Mouse (Mus musculus): ENCODE measurements at regions not wholly inside any gene's neighbourhood (a gene's known extent, or its start where the extent isn't known, plus 50 kb on each side); places are given as distances from the start of the nearest gene placed in this dataset.
A peak's percentile ranks its signal among the peaks of the same experiment; 100 is the strongest.
"Not testable (repeated sequence)": the region's sequence is repeated elsewhere in the genome, so short reads cannot be mapped to it uniquely, and the experiment has no call there.

DNA sequence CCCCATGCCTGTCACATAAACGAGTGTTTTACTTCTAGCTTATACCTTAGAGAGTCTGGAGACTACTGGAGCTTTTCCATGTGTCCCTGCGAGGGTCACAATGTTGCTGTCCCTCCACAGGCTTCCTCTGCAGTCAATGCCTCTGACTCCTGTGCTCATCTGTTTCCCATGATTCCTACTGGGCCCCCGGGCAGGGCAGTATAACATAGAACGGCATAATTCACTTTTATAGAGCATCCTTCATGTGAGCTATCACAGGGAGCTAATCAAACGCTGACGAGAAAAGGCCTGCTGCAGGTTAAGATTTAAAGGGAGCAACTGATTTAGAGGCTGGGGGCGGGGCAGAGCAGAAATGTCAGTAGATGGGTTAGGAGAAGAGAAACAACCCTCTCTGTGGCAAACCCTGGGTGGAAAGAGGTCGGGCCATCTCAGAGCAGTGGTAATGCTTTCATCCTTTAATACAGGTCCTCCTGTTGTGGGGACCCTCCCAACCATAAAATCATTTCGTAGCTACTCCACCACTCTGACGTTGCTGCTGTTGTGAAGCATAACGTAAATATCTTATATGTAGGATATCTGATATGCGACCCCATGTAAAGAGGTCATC is 168.5 kb upstream of the Cdkn3 start:
- no peak overlapping the region for H3K27ac ChIP-seq
- 24% methylated on average over 12 of the region's 12 CpGs for WGBS
- peaks cover 19% of the 10 kb centered on the region for H3K4me1 ChIP-seq (replicated peaks)

DNA sequence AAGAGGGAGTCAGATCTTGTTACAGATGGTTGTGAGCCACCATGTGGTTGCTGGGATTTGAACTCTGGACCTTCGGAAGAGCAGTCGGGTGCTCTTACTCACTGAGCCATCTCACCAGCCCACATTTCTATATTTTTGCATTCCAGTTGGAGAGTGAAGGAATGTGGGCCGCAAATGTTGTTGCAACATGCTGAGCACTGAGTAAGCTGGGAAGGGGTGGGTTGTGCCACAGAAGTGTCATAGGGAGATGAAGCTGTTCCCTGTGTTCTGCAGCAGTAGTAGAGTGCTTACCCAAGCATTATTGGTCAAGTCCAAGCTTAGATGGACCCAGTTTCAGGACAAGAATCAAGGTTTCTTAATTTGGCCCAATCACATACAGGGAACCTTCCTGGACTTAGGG is 169.1 kb upstream of the Cdkn3 start:
- ATAC-seq (ENCODE audit: insufficient number of reproducible peaks, insufficient read depth, low FRiP score, low TSS enrichment, low read depth), result no peak
- Histone ChIP-seq H3K4me2 (no peak overlapping the region), H3K27me3 (peaks cover 13% of the 10 kb centered on the region; the same call in 1 of the 2 replicates), H3K27ac (no peak overlapping the region), H3K9me3 (no peaks in the 10 kb centered on the region), H3K9ac (replicated peaks) (no peak overlapping the region), H3K4me1 (replicated peaks) (peaks cover 23% of the 10 kb centered on the region), H3K4me3 (replicated peaks) (no peak overlapping the region), H3K36me3 (no peaks in the 10 kb centered on the region)
- 89% methylated on average over 3 of the region's 3 CpGs for WGBS

More for the DNA sequence above, 168.5 kb upstream of the Cdkn3 start:
- no peak for ATAC-seq (ENCODE audit: insufficient number of reproducible peaks, insufficient read depth, low FRiP score, low TSS enrichment, low read depth)
- Histone ChIP-seq H3K4me2 (no peak overlapping the region), H3K36me3 (no peaks in the 10 kb centered on the region), H3K9me3 (no peaks in the 10 kb centered on the region), H3K27me3 (peaks cover 13% of the 10 kb centered on the region; the same call in 1 of the 2 replicates), H3K4me3 (replicated peaks) (no peak overlapping the region), H3K9ac (replicated peaks) (no peak overlapping the region)

DNA sequence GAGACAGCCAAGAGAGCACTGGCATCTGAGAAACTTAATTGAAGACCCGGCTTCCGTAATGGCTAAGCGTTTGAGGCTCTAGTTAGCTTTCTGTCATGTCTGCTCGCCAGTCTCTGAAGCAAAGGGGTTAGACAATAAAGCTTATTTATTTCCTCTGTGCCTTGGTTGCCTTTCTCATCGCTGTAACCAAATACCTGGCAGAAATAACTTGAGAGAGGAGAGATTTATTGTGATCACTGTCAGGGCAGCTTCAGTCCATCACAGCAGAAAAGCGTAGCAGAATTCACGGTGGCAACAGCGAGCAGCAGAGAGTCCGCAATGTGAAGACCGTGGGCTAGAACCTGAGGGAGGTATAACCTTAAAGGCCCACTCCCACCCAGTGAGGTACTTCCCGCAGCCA is 174.2 kb upstream of the Cdkn3 start:
- no peaks in the 10 kb centered on the region for H3K9me3 ChIP-seq

DNA sequence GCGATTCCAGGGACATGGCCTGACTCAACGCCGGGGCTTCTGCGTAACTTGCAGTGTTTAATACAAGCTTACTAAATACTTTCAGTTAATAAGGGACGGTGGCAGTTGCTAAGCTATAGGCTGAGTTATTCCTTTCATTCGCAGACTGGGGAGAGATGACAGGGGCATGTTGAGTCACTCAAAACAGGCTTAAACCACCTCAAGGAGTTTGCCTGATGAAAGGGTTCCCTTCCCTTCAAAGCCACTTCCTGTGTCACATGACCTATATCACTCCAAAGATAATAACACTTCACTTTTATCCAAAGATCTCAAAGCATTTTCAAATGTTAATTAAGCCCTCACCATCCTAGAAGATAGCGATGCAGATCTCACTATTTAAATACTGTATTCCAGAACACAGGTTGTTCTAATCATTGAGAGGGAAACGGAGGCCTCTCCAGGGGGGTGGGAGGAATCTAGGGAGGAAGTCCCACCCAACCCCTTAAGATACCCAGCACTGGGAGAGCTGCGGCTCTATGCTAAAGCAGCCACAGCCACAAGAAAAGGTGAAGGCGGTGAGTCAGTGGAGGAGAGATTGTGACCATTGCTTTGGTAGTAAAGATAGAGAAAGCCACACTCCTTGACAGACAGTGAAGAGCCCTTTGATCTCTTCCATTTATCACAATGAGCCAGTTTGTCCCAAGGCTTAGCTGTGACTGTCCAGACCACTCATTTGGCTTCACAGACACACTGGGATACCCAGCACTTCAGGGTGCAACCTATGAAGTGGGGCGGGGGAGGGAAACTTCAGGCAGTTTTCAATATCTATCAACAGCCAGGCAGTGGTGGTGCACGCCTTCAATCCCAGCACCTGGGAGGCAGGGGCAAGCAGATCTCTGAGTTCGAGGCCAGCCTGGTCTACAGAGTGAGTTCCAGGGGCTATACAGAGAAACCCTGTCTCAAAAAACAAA is 182.0 kb upstream of the Cdkn3 start:
- no peaks in the 10 kb centered on the region for H3K36me3 ChIP-seq
- no peak overlapping the region for H3K4me2 ChIP-seq
- no peaks in the 10 kb centered on the region for H3K9me3 ChIP-seq
- peaks cover 7% of the 10 kb centered on the region; the same call in 1 of the 2 replicates for H3K27me3 ChIP-seq
- no peak overlapping the region for H3K9ac ChIP-seq (replicated peaks)
- no peak overlapping the region for H3K4me3 ChIP-seq (replicated peaks)
- no peak overlapping the region for H3K27ac ChIP-seq
- no peak for ATAC-seq (ENCODE audit: insufficient number of reproducible peaks, insufficient read depth, low FRiP score, low TSS enrichment, low read depth)
- peaks cover 19% of the 10 kb centered on the region for H3K4me1 ChIP-seq (replicated peaks)
- 46% methylated on average over 13 of the region's 13 CpGs for WGBS

More for the DNA sequence above, 174.2 kb upstream of the Cdkn3 start:
- H3K36me3 ChIP-seq, result no peaks in the 10 kb centered on the region
- peaks cover 8% of the 10 kb centered on the region; the same call in 1 of the 2 replicates for H3K27me3 ChIP-seq
- 38% methylated on average over 11 of the region's 11 CpGs for WGBS
- no peak overlapping the region for H3K9ac ChIP-seq (replicated peaks)
- H3K27ac ChIP-seq, result no peak overlapping the region
- no peak overlapping the region for H3K4me3 ChIP-seq (replicated peaks)
- no peak for ATAC-seq (ENCODE audit: insufficient number of reproducible peaks, insufficient read depth, low FRiP score, low TSS enrichment, low read depth)
- peaks cover 15% of the 10 kb centered on the region for H3K4me1 ChIP-seq (replicated peaks)
- no peak overlapping the region for H3K4me2 ChIP-seq

DNA sequence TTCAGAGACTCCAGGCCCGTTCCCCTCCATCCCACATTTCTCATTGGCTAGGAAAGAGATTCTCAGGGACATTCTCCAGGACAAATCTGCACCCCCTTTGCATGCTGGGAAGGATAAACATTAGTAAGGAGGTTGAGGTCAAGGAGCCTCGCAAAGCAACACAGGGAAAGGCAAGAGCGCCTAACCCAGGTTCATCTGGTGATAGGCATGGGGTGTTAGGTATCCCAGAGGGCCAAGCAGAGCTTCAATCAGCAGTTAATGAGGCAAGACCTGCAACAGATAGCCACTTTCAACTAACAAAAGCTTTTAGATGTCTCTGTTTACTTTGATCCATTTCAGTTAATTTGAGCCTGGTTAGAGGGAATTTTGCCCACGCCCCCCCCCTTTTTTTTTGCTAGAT is 184.5 kb upstream of the Cdkn3 start:
- Histone ChIP-seq H3K27ac (no peak overlapping the region; the same call in 1 of the 2 replicates), H3K9ac (replicated peaks) (no peak overlapping the region), H3K4me2 (0 out of 2 replicates have a peak overlapping the region, but pooled peaks have one; percentile 2), H3K4me1 (replicated peaks) (peaks cover 19% of the 10 kb centered on the region), H3K36me3 (no peaks in the 10 kb centered on the region), H3K4me3 (replicated peaks) (no peak overlapping the region), H3K9me3 (no peaks in the 10 kb centered on the region), H3K27me3 (peaks cover 6% of the 10 kb centered on the region; the same call in 1 of the 2 replicates)
- 31% methylated on average over 4 of the region's 4 CpGs for WGBS
- ATAC-seq (ENCODE audit: insufficient number of reproducible peaks, insufficient read depth, low FRiP score, low TSS enrichment, low read depth), result no peak

DNA sequence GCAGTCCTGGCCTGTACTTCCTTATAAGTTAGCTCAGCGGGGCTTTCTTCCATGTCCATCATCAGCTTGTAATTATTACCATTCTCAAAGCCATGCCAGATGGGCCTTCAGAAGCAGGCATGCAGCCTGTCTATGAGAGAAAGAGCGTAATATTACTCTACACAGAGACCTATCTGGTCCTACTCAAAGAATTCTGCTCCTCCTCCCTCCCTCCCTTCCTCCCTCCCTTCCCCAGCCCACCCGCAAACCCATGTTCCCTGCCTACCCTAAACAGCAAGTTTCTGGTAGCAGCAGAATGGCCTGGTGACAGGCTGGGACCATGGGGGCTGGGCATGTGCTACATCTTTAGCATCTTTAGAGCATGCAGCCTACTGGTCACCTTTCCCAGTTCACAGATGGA is 184.9 kb upstream of the Cdkn3 start:
- Histone ChIP-seq H3K27me3 (peaks cover 6% of the 10 kb centered on the region; the same call in 1 of the 2 replicates), H3K9me3 (no peaks in the 10 kb centered on the region), H3K4me1 (replicated peaks) (peaks cover 19% of the 10 kb centered on the region), H3K4me2 (0 out of 2 replicates have a peak overlapping the region, but pooled peaks have one; percentile 2), H3K9ac (replicated peaks) (no peak overlapping the region), H3K36me3 (no peaks in the 10 kb centered on the region), H3K27ac (no peak overlapping the region; the same call in 1 of the 2 replicates), H3K4me3 (replicated peaks) (no peak overlapping the region)
- ATAC-seq (ENCODE audit: insufficient number of reproducible peaks, insufficient read depth, low FRiP score, low TSS enrichment, low read depth), result no peak
- 15% methylated on average over 3 of the region's 3 CpGs for WGBS

DNA sequence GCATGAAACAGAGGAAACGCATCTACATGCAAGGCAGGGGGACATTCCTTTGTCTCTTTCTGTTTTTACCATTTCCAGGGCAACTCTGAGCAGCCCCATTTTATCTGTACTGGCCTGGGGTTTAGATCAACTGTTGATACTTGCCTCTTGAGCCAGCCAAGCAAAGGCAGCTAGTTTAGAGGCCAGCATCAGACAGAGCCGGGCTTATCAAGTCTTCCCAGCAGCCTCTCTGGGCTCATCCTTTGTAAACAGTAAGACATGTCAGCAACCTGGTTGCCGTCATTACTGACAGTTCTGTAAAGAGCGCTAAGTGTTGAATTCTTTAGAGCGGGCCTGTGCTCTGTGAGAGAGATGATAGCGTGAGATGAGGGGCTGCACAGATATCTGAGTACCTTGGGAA is 182.9 kb upstream of the Bmp4 start:
- Histone ChIP-seq H3K27me3 (peaks cover 10% of the 10 kb centered on the region), H3K9ac (replicated peaks) (no peak overlapping the region), H3K36me3 (no peaks in the 10 kb centered on the region), H3K4me3 (replicated peaks) (no peak overlapping the region), H3K4me2 (no peak overlapping the region), H3K4me1 (replicated peaks) (peaks cover 29% of the 10 kb centered on the region), H3K9me3 (no peaks in the 10 kb centered on the region), H3K27ac (no peak overlapping the region)
- 61% methylated on average over 6 of the region's 6 CpGs for WGBS
- ATAC-seq (ENCODE audit: insufficient number of reproducible peaks, insufficient read depth, low FRiP score, low TSS enrichment, low read depth), result no peak

DNA sequence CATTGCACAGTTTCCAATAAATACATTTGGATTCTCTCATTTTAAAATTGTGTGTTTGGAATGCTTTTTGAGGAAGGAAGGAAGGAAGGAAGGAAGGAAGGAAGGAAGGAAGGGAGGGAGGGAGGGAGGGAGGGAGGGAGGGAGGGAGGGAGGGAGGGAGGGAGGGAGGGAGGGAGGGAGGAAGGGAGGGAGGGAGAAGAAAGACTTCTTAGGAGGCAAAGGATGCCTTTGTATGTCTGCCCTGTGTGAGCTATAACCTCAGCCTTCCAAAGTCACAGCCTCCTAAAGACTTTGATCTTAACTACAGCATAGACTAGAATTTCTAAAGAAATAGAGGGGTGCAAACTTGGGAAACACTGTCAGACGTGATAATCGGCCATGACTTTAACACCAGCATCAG is 182.5 kb upstream of the Bmp4 start:
- H3K27ac ChIP-seq; H3K4me2 ChIP-seq; H3K9me3 ChIP-seq; H3K9ac ChIP-seq (replicated peaks); H3K4me3 ChIP-seq (replicated peaks); H3K36me3 ChIP-seq; ATAC-seq (ENCODE audit: insufficient number of reproducible peaks, insufficient read depth, low FRiP score, low TSS enrichment, low read depth): not testable (repeated sequence)
- H3K4me1 ChIP-seq (replicated peaks), result peaks cover 25% of the 10 kb centered on the region
- peaks cover 14% of the 10 kb centered on the region for H3K27me3 ChIP-seq
- whole genome bisulfite sequencing, result 75% methylated on average over 2 of the region's 2 CpGs

DNA sequence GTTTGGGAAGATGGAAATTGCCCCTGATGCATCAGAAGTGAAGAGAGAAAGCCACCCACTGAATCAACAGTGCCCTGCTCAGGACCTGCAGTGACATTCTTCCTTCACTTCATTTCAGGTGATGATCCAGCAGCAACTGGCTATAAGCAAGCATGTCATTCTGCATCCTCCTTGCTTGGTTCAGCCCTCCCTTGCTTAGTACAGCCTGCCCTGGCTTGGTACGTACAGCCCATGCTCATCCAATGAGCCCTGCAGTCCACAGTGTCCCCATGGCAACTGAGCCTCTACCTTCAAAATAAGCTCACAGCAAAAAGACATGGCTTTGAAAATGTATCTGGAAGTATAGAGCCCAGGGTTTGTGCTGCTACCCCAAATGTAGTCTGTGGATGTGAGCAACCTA is 181.4 kb upstream of the Bmp4 start:
- H3K4me3 ChIP-seq (replicated peaks), result no peak overlapping the region
- WGBS, result 83% methylated on average over 1 of the region's 1 CpGs
- H3K9ac ChIP-seq (replicated peaks), result no peak overlapping the region
- H3K36me3 ChIP-seq, result no peaks in the 10 kb centered on the region
- no peaks in the 10 kb centered on the region for H3K9me3 ChIP-seq
- H3K4me1 ChIP-seq (replicated peaks), result peaks cover 35% of the 10 kb centered on the region
- H3K27me3 ChIP-seq, result peaks cover 22% of the 10 kb centered on the region
- ATAC-seq (ENCODE audit: insufficient number of reproducible peaks, insufficient read depth, low FRiP score, low TSS enrichment, low read depth), result no peak
- H3K27ac ChIP-seq, result no peak overlapping the region
- no peak overlapping the region for H3K4me2 ChIP-seq

DNA sequence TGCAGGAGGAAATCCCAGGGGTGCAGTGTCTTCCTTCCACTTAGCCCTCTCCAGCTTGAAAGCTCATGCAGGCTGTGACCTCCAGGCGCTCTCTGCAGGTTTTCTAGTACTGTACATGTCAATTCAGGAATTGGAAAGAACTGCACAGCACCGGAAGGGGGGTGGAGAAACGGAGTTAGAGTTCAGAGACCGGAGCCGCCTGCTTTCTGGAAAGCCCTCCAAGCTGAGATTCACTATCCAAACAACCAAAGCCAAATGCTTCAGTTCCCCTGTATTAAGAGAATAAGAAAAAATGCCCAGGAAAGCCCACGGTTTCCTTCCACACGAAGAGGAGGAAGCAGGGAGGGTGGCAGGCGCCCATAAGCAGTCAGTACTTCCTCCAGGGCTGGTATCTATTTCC is 178.8 kb upstream of the Bmp4 start:
- ATAC-seq (ENCODE audit: insufficient number of reproducible peaks, insufficient read depth, low FRiP score, low TSS enrichment, low read depth), result no peak
- 70% methylated on average over 8 of the region's 8 CpGs for WGBS
- no peak overlapping the region for H3K27ac ChIP-seq
- no peak overlapping the region for H3K9ac ChIP-seq (replicated peaks)
- H3K27me3 ChIP-seq, result peaks cover 28% of the 10 kb centered on the region
- H3K36me3 ChIP-seq, result no peaks in the 10 kb centered on the region
- H3K4me3 ChIP-seq (replicated peaks), result no peak overlapping the region
- no peak overlapping the region for H3K4me2 ChIP-seq
- H3K9me3 ChIP-seq, result no peaks in the 10 kb centered on the region
- H3K4me1 ChIP-seq (replicated peaks), result peaks cover 28% of the 10 kb centered on the region

DNA sequence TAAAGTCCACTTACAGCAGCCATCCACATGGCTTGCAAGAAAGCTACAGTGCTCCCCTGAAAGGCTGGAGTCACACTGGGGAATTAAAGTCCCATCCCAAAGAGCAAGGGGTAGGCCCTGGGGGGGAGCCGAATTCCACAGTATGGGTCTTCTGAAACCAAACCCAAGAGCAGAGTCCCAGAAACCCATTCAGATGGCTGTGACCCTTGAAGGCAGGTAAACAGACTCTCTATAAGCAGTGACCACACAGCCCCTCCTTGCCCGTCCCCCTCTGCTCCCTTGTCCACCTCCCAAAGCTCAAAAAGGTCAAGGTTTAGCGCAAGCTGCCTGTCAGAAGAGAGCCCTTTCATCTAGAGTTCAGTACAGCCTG is 176.9 kb upstream of the Bmp4 start:
- H3K27ac ChIP-seq, result peak overlapping the region; percentile 42; the same call in 1 of the 2 replicates
- WGBS, result 14% methylated on average over 3 of the region's 3 CpGs
- no peak overlapping the region for H3K4me3 ChIP-seq (replicated peaks)

More for the DNA sequence above, 176.9 kb upstream of the Bmp4 start:
- Histone ChIP-seq H3K9ac (replicated peaks) (no peak overlapping the region), H3K9me3 (no peaks in the 10 kb centered on the region), H3K27me3 (peaks cover 28% of the 10 kb centered on the region), H3K4me2 (0 out of 2 replicates have a peak overlapping the region, but pooled peaks have one; percentile 9), H3K36me3 (no peaks in the 10 kb centered on the region), H3K4me1 (replicated peaks) (peaks cover 32% of the 10 kb centered on the region)
- ATAC-seq (ENCODE audit: insufficient number of reproducible peaks, insufficient read depth, low FRiP score, low TSS enrichment, low read depth), result peak; percentile 52; the same call in 1 of the 2 replicates
